Comparison of ENCODE assay signal across 28 mouse cellular contexts in the genomic region with DNA sequence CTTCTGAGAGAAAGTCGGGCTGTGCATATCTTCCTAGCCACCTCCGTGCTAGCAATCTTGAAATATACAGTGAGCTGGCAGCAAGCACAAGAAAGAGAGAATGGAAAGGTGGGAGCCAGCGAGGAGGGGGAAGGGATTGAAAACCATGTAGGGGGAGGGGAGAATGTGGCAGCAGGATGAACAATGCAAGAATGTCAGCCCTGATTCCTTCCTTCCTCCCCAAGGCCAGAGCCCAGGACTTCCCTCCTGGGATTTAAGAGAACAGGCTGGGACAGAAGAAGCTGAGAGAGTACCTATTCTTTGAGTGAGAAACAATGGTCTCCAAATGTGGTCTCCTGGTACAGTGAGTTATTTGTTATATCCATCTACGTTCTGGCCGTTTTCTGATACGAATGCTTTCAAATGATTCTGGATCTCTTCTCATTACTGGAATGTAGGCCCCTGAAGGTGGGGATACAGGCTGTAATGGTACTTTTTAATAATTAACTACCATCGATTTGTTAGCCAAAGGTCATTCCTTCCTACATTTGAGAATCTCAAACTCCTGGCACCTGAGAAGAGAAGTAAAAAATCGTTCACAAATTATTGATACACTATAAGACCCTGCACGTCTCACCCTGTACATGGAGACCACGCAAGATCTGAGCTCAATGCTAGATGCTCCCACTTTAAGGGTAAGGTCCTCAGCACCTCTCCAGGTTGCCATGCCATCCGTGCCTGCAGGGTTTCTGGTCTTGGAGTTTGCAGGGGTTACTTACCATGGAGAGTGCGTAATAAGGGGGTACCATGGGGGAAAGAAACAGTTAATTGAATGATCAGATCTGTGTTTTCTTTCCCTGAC. TPM values are rescaled to one million over a fixed set of nuclear protein-coding genes. Genes with fewer than 3 reads are reported as not detected.
A peak's percentile ranks its signal among the peaks of the same experiment; 100 is the strongest.
DNase-seq lines count a peak whose midpoint lies in the region; ATAC-seq and TF ChIP-seq lines count a peak whose summit lies in the region.
"Had no signal": no experiment of that assay in that cellular context is flagged by ENCODE, and none has a peak within 500 bp of the region (broad histone marks: within the 10 kb centered on the region; RNA-seq: fewer than 3 reads in every experiment).

No protein-coding gene starts in this region.

- peak overlapping the region; percentile 41; the same call in 1 of the 2 replicates for H3K27ac ChIP-seq in intestine, postnatal 0 days (ENCODE audit: low read depth, low read length)
- peak overlapping the region; percentile 66 for H3K27ac ChIP-seq in liver, postnatal 0 days (ENCODE audit: low read depth)
- H3K27ac ChIP-seq in forebrain, embryonic 14.5 days (ENCODE audit: low read depth, low read length), result no peak overlapping the region
- H3K27ac ChIP-seq: embryonic facial prominence, embryonic 13.5 days; heart, embryonic 13.5 days; hindbrain, embryonic 15.5 days; left cerebral cortex, adult 2 months; limb, embryonic 10.5 days had no signal

- H3K9ac ChIP-seq in intestine, postnatal 0 days (ENCODE audit: low read depth, low read length), result no peak overlapping the region
- H3K9ac ChIP-seq in liver, postnatal 0 days (replicated peaks), result peak overlapping the region; percentile 3; the same call in 1 of the 2 replicates
- no peak overlapping the region for H3K9ac ChIP-seq in forebrain, embryonic 14.5 days (ENCODE audit: low read length)
- H3K9ac ChIP-seq: embryonic facial prominence, embryonic 13.5 days; heart, embryonic 13.5 days; hindbrain, embryonic 15.5 days had no signal

- WGBS in intestine, postnatal 0 days, result 37% methylated on average over 12 of the region's 12 CpGs
- 48% methylated on average over 12 of the region's 12 CpGs for WGBS in liver, postnatal 0 days (ENCODE audit: insufficient replicate concordance)
- 81% methylated on average over 12 of the region's 12 CpGs for WGBS in forebrain, embryonic 14.5 days

- peak; percentile 61 for ATAC-seq in intestine, postnatal 0 days
- peak; percentile 76 for ATAC-seq in liver, postnatal 0 days
- no peak for ATAC-seq in forebrain, embryonic 14.5 days
- ATAC-seq: midbrain, embryonic 16.5 days had no signal

- no peaks in the 10 kb centered on the region for H3K27me3 ChIP-seq in intestine, postnatal 0 days (replicated peaks; ENCODE audit: control insufficient read depth, insufficient read depth, low read length)
- no peaks in the 10 kb centered on the region for H3K27me3 ChIP-seq in liver, postnatal 0 days (ENCODE audit: insufficient read depth, low read length)
- H3K27me3 ChIP-seq in forebrain, embryonic 14.5 days (replicated peaks; ENCODE audit: control insufficient read depth, insufficient read depth, low read length), result no peaks in the 10 kb centered on the region
- H3K27me3 ChIP-seq: embryonic facial prominence, embryonic 13.5 days; heart, embryonic 13.5 days; hindbrain, embryonic 15.5 days; megakaryocyte, embryonic 14.5 days had no signal

- no peak for TF ChIP-seq CTCF in intestine, postnatal 0 days (IDR thresholded peaks at IDR 0.05; ENCODE audit: low read depth)
- no peak for TF ChIP-seq CTCF in liver, postnatal 0 days (IDR thresholded peaks at IDR 0.05; ENCODE audit: low read depth)

- peak; percentile 13 for DNase-seq in embryo, embryonic 11 days
- no peak for DNase-seq in embryo, embryonic 9.5 days (ENCODE audit: extremely low spot score)
- DNase-seq in ES-CJ7 (ENCODE audit: low read depth, low spot score), result peak; percentile 25
- no peak for DNase-seq in liver, postnatal 0 days
- no peak for DNase-seq in forebrain, embryonic 14.5 days (ENCODE audit: low spot score)
- no peak for DNase-seq in cerebellum, postnatal 14 days
- no peak for DNase-seq in gastrocnemius, postnatal 4 days (ENCODE audit: low spot score in 2 of 2)
- DNase-seq: cerebellum, adult 8-10 months; kidney, adult 2 months; kidney, postnatal 36 days; lung, adult 2 months; right cerebral cortex, postnatal 14 days had no signal

- no peaks in the 10 kb centered on the region for H3K9me3 ChIP-seq in intestine, postnatal 0 days (ENCODE audit: control insufficient read depth)
- no peaks in the 10 kb centered on the region for H3K9me3 ChIP-seq in liver, postnatal 0 days (ENCODE audit: low read length)
- H3K9me3 ChIP-seq in forebrain, embryonic 14.5 days (replicated peaks; ENCODE audit: control insufficient read depth, low read length), result no peaks in the 10 kb centered on the region
- H3K9me3 ChIP-seq: embryonic facial prominence, embryonic 13.5 days; heart, embryonic 13.5 days; hindbrain, embryonic 15.5 days; limb, embryonic 10.5 days had no signal

- H3K36me3 ChIP-seq in intestine, postnatal 0 days (ENCODE audit: control insufficient read depth, insufficient read depth), result no peaks in the 10 kb centered on the region
- H3K36me3 ChIP-seq in liver, postnatal 0 days (replicated peaks; ENCODE audit: insufficient read depth, low read length), result no peaks in the 10 kb centered on the region
- H3K36me3 ChIP-seq in forebrain, embryonic 14.5 days (ENCODE audit: control insufficient read depth, insufficient read depth, low read length), result no peaks in the 10 kb centered on the region
- H3K36me3 ChIP-seq: embryonic facial prominence, embryonic 13.5 days; G1E; heart, embryonic 13.5 days; hindbrain, embryonic 15.5 days; limb, embryonic 10.5 days had no signal

- no peak for TF ChIP-seq EP300 in liver, postnatal 0 days (IDR thresholded peaks at IDR 0.05; ENCODE audit: low read depth)

- H3K4me1 ChIP-seq in intestine, postnatal 0 days (replicated peaks; ENCODE audit: control insufficient read depth, insufficient read depth, low read length), result no peaks in the 10 kb centered on the region
- H3K4me1 ChIP-seq in liver, postnatal 0 days (ENCODE audit: insufficient read depth), result no peaks in the 10 kb centered on the region
- 0 out of 2 replicates have a peak, but pooled peaks cover 2% of the 10 kb centered on the region for H3K4me1 ChIP-seq in forebrain, embryonic 14.5 days (ENCODE audit: control insufficient read depth, insufficient read depth, low read length)
- H3K4me1 ChIP-seq: embryonic facial prominence, embryonic 13.5 days; heart, embryonic 13.5 days; limb, embryonic 10.5 days; megakaryocyte, embryonic 14.5 days had no signal

- H3K4me3 ChIP-seq in intestine, postnatal 0 days (ENCODE audit: low read depth, low read length), result peak overlapping the region; percentile 25; the same call in 1 of the 2 replicates
- H3K4me3 ChIP-seq in liver, postnatal 0 days (ENCODE audit: low read depth, low read length), result peak overlapping the region; percentile 40
- H3K4me3 ChIP-seq in forebrain, embryonic 14.5 days (ENCODE audit: low read depth, low read length), result no peak overlapping the region
- H3K4me3 ChIP-seq: embryonic facial prominence, embryonic 13.5 days; heart, embryonic 13.5 days; hindbrain, embryonic 15.5 days; left cerebral cortex, adult 2 months; limb, embryonic 10.5 days; megakaryocyte, embryonic 14.5 days had no signal

- H3K4me2 ChIP-seq in intestine, postnatal 0 days (replicated peaks; ENCODE audit: low read depth), result peak overlapping the region; percentile 52
- H3K4me2 ChIP-seq in liver, postnatal 0 days (ENCODE audit: low read depth, low read length), result peak overlapping the region; percentile 54
- no peak overlapping the region for H3K4me2 ChIP-seq in forebrain, embryonic 14.5 days (ENCODE audit: low read length)
- H3K4me2 ChIP-seq: embryonic facial prominence, embryonic 13.5 days; heart, embryonic 13.5 days; hindbrain, embryonic 15.5 days had no signal

RNA-seq across cellular contexts. Expression of a gene that starts 39.8 kb away (rescaled TPM):
- not detected in 2 replicates for polyA plus RNA-seq in intestine, postnatal 0 days (2015; fragmentation: Nextera tagmentation; extraction: Ambion mirVana)
- 0.12 and 0.16 TPM in 2 replicates for polyA plus RNA-seq in liver, postnatal 0 days (2015; fragmentation: Nextera tagmentation; extraction: Ambion mirVana)
- not detected in 2 replicates for polyA plus RNA-seq in forebrain, embryonic 14.5 days (2014; fragmentation: Nextera tagmentation; extraction: Ambion mirVana)
- not detected for total RNA-seq in gastrocnemius, postnatal 4 days (2021)
- total RNA-seq: adrenal gland, adult 18-20 months; gastrocnemius, adult 18-20 months; granulocyte monocyte progenitor cell, adult 5-6 weeks; heart, postnatal 25 days; left cerebral cortex, adult 2 months had no signal
- polyA plus RNA-seq: cortical plate, adult 2 months; embryonic facial prominence, embryonic 13.5 days; G1E; heart, embryonic 13.5 days; hindbrain, embryonic 15.5 days; kidney, adult 2 months; limb, embryonic 10.5 days; lung, adult 2 months; midbrain, embryonic 16.5 days; spleen, adult 2 months; stomach, embryonic 16.5 days had no signal

Comparison
In these comparisons a context has a peak if more than half of its experiments do, and no peak if none do; other contexts are left out.
1. DNase-seq: peak in embryo, embryonic 11 days (single experiment) and ES-CJ7 (single experiment); none in embryo, embryonic 9.5 days (single experiment), liver, postnatal 0 days (single experiment), forebrain, embryonic 14.5 days (single experiment), cerebellum, postnatal 14 days (0 of 2) and gastrocnemius, postnatal 4 days (0 of 2).